Mouse (Mus musculus) left cerebral cortex, postnatal 14 days (tissue): ENCODE measurements at regions not wholly inside any gene's neighbourhood (a gene's known extent, or its start where the extent isn't known, plus 50 kb on each side); places are given as distances from the start of the nearest gene placed in this dataset.

Experiments used
- DNase-seq, 2 experiments: peaks; one replicate each; pipeline ENCODE4 v3.0.0; 2021 to 2022; ENCODE audit warnings: low spot score in 2 of 2, mixed read lengths in 1 of 2
- intact Hi-C: fragments of 180-260 bp; cut with DNase I; formaldehyde crosslinking; loops from one replicate; pipeline ENCODE4 v1.15.1; 2025

DNA sequence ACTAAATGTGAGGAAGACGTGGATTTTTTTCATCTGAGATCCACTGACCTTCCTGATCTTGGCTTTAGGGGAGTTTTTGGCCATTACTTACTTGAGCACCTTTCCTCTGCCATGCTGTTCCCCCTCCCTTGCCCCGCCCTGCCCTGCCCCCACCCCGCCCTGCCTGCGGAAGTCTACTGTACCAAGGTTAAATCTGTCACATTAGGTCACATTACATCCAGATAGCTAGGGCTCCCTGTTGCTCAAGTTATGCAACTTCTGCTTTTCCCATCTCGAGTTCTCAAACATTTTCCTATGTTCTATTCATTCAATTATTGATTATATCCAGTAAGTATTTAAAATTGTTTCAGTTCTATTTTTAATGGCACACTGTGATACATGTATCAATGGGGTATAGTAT is 144.7 kb upstream of the Cnot2 start:
- intact Hi-C loops: no loop called here
- DNase-seq: no peak

DNA sequence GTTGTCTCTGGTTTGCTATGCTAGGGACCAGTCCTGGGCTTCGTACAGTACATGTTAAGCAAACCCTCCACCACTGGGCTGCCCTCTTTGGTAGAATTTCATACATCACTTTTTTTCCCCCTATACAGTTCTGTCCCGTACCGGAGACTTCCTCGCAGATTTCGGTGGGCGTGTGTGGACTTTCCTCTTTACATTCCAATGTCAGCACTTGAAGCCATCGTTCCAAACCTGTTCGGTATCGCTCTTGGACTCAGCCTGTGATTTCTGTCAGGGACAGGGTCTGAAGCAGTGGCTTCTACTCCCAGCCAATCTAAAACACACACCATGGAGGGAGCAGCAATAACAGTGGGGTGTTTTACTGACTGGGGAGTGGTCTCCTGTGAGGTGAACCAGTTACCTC is 140.7 kb upstream of the Cnot2 start:
- intact Hi-C loops: no loop called here
- DNase-seq: no peak

DNA sequence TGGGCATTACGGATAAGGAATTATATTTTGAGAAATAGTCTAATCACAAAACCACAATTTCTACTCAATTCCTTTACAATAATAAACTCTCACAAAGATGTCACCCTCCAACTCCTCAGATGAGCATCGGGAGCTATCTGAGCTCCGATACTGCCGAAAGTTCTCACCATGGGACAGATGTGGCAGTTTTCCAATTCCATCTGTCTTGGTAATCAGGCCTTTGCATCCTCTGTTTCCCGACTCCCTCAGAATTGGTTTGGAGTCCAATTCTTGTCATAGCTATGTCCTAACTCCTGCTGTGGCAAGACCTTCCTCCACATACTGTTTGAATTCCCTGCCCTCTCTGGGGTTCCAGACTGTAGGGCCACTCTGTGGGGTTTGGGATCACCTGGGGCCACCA is 138.3 kb upstream of the Cnot2 start:
- intact Hi-C loops: no loop called here
- DNase-seq: no peak

DNA sequence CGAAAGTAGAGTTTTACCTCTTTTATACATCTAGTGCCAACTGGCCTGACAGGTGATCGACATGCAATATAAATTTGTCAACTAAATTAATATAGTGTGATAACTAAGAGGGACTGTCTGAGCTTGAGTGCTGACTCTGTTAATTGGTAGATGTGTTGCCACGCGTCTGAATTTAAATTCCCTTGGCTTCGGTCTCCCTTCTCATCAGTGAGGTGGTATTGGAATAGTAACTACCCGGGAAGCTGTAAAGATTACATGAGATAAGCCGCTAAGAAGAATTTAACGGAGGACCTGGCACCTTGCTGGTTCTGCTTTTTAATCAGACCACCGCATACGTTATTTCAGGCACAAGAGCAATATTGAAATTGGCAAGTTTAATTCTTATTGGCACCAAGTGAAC is 136.7 kb upstream of the Cnot2 start:
- DNase-seq: no peak
- intact Hi-C loops: no loop called here

DNA sequence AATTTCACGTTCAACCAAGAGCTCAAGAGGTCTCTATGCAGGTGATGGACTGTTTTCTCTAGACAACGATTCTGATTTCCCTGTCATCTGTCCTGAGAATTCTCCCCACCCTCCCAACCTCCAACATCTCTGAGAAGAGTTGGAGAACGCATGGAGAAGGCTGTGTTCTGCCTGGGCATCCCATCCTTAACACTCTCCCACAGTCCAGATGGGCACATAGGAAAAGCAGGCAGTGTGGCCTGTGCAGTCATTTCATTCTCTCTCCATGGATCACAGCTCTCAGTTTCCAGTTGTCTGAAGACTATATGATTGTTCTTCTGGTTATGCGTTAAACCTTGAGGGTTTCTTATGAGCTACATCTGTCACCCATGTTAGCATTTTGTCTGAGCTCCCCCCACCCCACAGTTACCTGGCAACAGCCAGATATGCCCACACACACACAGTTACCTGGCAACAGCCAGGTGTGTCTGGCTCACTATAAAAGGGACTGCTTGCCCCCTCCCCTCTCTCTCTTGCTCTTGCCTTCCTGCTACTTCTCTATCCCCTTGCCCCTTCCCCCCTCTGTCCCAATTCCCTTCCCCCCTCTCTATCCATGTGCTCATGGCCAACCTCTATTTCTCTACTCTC is 135.8 kb upstream of the Cnot2 start:
- intact Hi-C loops: no loop called here
- peak in 1 of 2 experiments; percentile 31 for DNase-seq

DNA sequence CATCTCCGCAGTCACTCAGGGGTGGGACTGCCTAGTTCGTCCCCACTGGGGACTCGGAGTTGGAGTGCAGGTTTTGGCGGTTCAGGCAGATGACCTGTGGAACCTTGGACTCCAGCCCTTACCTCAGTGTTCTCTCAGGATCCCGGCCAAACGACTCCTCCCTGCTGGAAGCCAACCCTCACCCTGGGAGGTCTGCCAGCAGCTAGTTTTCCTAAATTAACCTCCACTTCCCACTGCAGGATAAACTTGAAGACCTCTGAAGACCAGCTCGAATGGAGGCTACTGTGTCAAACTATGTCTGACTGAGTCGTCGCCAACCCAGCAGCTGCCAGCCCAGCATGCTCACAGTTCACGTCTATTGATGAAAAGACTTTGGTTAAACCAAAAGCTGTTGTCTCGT is 132.1 kb upstream of the Cnot2 start:
- intact Hi-C loops: no loop called here
- DNase-seq: no peak

DNA sequence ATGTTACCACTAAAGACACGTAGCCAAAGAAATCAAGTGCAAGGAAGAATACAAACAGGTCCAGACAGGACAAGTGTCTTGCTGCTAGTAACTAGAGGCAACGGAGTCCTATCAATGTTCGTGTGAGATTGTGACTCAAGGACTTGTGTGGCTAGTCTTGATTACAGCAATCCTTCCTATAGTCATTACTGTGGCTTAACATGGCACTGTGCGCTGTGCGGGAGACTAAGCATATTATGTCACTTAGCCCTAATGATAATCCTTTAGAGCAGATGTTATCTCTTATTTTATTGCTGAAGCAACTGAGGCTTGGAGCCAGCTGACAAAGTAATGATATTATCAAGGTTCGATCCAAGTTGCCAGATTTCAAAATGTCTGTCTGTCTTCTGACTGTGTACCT is 125.7 kb upstream of the Cnot2 start:
- no peak for DNase-seq
- intact Hi-C loops: no loop called here

DNA sequence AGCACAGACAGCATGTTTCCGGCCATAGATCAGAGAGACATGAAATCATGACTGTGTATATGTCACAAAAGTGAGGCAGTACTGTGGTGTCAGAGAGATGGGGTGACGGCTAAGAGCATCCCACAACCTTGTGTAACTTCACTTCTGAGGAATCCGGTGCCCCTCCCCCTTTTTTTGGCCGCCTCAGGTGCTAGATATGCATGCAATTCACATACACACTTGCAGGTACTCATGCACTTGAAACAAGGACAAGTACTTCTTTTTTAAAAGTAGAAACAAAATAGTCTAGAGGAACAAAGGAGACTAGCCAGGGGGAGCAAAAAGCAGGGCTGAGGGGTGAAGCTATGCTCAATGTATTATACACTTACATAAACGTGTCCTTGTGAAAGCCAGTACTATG is 120.0 kb upstream of the Cnot2 start:
- intact Hi-C loops: no loop called here
- no peak for DNase-seq

DNA sequence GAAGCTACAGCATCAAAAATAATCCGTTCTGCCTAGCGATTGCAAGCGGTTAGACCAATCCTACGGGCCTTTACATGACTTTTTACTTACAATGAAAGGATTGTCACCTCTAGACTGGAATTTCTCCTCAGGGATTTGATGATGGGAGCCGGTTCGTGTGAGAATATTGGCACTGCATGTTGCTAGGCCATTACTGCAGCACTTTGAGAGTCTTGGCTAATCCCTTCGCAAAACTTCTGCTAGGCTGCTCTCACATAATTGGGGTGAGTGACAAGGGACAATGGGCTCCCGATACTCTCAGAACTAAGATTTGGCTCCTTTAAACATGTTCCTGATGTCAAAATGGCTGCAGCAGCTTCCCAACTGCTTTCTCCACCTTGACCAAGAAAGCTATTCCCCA is 118.4 kb upstream of the Cnot2 start:
- DNase-seq: no peak
- intact Hi-C loops: no loop called here

DNA sequence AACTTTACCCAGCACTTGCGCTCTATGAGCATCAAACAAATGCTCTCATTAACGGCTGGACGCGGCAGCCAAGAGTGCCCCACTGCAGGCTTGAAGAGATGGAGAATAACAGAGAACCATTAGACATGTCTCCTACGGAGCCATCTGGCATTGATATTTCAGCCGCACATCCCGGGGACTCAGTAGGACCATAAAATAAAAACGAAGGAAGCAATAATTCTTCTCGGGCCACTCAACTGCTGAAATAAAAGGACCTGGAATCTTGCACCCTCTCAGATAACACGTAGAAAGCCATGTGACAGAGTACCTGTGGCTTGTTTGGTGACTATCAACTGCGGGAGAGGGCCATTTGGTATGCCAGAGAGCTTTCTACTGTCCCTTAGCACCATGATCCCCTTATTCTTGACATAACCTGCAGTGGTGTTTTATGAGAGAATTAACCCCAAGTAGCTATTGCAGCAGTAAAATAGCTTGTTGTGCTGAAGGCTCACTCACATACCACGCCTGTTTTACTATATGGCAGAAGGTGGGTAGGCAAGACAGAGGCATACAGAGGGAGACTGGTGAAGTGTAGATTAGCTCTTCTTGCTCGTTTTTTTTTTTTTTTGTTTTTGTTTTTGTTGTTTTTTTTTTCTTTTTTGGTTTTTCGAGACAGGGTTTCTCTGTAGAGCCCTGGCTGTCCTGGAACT is 116.5 kb upstream of the Cnot2 start:
- no peak for DNase-seq
- intact Hi-C loops: no loop called here

DNA sequence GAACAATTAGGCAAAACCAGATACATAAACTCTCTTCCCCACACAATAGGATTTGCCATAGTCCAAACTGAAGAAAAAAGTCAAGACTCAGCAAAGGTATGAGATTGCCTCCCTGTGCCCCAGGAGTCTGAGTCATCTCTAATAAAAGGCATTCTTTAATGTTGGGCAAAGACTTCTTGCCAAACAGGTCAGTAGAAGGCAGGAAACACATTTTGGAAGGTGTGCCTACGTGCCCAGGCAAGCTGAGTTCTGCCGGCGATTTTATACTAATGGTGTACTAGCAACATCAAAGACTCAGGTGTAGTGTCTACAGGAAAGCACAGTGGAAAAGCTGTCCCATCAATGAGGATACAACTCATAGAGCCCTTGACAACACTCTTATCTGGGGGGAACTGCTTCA is 112.5 kb upstream of the Cnot2 start:
- intact Hi-C loops: no loop called here
- DNase-seq: no peak

DNA sequence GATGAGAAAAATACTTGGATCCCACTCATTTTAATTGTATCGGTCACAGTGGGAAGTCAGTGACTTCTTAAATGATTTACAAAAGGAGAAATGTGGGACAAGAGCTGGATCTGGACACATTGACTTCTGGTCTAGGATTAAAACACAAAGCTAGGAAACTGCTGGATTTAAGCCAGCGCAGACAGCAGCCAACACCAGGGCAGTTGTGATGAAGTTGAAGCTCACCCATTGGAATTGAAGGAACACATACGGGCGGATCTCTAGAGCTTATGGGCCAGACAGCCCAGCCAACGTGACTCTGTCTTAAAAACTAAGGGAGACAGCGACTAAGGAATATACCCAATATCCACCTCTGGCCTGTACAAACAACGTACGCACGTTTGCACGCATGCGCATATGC is 105.4 kb upstream of the Cnot2 start:
- intact Hi-C loops: no loop called here
- no peak for DNase-seq

DNA sequence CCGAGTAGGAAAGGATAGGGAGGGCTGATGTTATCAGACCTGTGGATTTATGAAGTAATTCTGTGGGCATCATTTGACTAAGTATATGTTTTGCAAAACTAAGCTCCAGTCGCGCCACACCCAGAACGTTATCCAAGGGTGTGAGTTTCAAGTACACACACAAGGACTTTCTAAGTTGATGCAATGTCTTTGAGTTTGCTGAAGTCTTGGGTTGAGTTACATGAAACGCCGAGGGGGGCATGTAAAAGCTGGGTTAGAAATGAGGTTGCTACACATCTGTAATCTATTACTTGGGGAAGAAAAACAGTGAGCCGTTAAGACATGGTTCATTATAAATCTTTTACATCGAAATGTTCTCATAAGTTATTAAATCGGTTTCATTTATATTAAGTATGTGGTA is 102.1 kb upstream of the Cnot2 start:
- DNase-seq: no peak
- intact Hi-C loops: no loop called here

DNA sequence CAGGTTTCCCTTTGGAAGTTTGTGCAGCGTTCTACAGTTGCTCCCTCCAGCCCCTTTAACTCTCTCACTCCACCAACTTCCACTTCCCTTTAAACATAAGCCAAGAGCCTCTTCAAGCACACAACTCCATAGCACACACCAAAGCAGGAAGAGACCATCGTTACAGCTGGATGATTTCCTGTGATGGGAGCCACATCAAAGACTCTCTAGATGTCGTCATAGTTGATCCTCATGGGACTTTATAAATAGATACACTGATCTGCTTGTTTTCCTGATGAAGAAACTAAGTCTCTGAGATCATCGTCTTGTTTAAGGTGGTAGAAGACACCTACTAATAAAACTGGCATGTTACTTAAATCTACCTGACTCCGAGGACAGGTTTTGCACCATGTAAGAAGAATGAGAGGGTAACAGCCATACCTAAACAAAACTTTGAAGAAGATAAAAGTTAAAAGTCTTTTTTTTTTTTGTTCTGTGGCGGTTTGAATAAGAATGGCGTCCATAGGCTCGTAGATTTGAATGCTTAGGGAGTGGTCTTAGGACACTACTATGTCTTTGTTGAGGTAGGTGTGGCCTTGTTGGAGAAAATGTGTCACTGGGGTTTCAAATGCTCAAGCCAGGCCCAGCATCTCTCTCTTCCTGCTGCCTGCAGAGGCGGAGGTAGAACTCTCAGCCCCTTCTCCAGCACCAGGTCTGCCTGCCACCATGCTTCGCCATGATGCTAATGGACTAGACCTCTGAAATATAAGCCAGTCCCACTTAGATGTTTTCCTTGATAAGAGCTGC is 97.8 kb upstream of the Cnot2 start:
- intact Hi-C loops: no loop called here
- DNase-seq: no peak

DNA sequence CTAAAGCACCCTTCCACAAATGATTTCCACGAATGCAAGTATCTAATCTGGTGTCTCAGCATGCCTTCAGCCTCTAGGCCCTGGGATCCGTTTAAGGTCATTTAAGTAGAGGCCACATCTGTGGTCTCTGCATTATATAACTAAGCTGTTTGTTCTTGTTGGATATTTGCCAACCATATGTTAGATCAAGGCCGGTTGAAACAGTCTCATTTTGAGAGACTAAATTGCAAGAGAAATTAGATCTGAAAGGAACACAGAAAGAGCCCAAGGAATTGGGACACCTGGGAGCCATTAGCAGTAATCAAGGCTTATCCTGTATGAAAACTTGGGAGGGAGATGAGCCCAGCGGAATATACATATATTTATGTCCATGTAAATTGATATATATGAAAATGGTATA is 96.6 kb upstream of the Cnot2 start:
- DNase-seq: no peak
- intact Hi-C loops: no loop called here

DNA sequence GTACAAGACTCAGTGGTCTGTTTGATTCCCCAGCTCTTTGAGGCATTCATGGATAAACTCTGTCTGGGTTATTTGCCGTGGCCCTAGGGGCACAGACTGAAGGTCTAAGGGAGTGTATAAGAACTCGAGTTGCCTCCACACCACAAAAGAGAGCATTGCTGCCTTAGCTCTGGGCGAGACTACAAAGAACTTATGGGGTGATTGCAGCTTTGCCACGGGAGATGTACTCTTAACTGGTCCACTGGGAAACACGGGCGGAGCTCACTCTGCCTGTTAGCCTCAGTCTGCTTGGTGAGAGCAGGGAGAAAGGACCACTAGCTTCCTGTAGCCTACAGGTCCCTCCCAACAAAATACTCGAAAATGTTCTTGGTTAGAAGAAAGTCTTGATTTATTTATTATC is 93.9 kb upstream of the Cnot2 start:
- no peak for DNase-seq
- intact Hi-C loops: no loop called here

DNA sequence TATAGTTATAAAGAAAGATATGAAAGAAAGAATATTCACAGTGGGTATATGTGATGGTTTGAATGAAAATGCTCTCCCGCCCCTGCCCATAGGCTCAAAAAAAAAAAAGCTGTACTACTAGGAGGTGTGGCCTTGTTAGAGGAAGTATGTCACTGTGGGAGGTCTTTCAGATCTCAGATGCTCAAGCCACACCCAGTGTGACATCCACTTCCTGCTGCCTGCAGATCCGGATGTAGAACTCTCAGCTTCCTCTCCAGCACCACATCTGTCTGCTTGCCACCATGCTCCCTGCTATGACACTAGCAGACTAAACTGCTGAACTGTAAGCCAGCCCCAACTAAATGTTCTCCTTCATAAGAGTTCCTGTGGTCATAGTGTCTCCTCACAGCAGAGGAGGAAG is 93.0 kb upstream of the Cnot2 start:
- DNase-seq: no peak
- intact Hi-C loops: no loop called here

DNA sequence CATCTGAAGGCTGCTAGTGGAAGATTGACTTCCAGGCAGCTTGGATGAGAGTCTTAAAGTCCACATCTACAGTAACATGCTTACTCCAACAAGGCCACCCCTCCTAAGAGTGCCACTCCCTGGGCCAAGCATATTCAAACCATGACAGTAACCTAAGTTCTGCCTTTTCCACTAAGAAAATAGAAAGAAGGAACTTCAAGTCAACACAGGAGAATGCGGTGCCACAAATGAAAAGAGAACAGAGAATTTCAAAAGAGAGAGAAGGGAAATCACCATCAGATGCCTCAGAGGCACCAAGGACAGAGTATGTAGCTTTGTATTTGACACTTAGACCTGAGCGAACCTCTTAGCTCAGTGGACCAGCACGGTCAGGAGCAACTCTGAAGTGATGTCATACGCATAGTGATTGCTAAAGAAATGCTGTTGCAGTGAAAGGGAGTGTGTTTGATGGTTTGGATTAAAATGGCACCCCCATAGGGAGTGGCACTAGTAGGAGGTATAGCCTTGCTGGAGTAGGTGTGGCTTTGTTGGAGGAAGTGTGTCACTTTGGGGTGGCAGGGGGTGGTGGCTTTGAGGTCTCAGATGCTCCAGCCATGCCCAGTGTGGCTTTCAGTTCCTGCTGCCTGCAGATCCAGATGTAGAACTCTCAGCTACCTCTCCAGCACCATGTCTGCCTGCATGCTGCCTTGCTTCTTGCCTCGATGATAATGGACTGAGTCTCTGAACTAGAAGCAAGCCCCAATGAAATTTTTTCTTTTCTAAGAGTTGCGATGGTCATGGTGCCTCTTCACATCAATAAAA is 77.1 kb upstream of the Cnot2 start:
- no peak for DNase-seq
- intact Hi-C loops: no loop called here

DNA sequence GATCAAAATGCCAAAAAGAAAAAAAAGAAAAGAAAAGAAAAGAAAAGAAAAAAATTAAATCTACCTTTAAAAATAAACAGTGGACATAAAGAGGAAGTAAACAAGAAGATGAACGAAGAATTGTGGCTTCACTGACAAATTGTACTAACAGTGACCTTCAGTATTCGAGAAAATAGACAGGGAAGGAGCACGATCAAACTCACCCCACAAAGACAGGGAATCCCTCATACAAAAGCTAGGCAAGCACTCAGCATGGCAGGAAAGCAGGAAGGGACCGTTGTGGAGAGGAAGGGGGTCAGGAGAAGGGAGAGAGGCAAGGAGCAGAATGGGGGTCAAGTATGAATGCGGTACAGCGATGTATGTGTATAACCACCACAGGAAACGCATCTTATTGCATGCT is 74.6 kb upstream of the Cnot2 start:
- no peak for DNase-seq
- intact Hi-C loops: no loop called here
